Mouse (Mus musculus) E14TG2a.4 (cell line): ENCODE results near the gene 0610040J01Rik.

Experiments
- CTCF ChIP-seq: conservative IDR thresholded peaks from 2 replicates; pipeline ENCODE4 v1.5.1; 2014; ENCODE audit warnings: low read length
- NANOG ChIP-seq: IDR thresholded peaks from 2 replicates; pipeline ENCODE4 v1.6.1; 2014; ENCODE audit warnings: borderline replicate concordance, low read length, mixed read lengths
- POU5F1 ChIP-seq: IDR thresholded peaks from 2 replicates; pipeline ENCODE4 v1.6.1; 2014; ENCODE audit warnings: low read length, borderline replicate concordance

- TF ChIP-seq CTCF (peak; percentile 30), POU5F1 (no peak), NANOG (peak; percentile 41; the same call in 1 of the 2 replicates)
These were observed 62.7 kb downstream of the 0610040J01Rik start for GRCm38 (mm10) chr5:63874880-63875279.
